Mouse (Mus musculus) cerebellum, postnatal 4 days (tissue): ENCODE data around the gene Zswim3.
A peak's percentile ranks its signal among the peaks of the same experiment; 100 is the strongest.

Experiments
- DNase-seq, 2 experiments: peaks; one replicate each; pipeline ENCODE4 v3.0.0; 2022; ENCODE audit warnings: low spot score in 2 of 2, mixed read lengths in 1 of 2

Gene Zswim3

DNA sequence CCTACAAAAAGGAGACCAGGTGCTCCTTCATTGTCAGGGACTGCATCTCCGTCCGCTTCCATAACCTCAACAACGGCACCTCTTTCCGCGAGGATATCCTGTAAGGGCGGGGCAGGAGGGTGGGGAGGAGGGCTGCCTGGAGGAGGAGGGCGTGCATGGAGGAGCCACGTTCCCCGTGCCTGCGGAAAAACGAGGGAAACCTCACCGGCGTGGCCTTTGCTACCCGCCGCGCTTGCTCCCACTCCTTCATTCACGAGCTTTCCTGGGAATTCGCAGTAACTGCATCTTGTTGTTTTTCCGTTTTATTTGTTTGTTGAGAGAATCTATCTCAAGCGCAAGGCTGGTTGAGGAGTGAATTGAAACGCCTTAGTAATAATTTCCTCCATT, 427 bp downstream of the Zswim3 start:
- no peak for DNase-seq

DNA sequence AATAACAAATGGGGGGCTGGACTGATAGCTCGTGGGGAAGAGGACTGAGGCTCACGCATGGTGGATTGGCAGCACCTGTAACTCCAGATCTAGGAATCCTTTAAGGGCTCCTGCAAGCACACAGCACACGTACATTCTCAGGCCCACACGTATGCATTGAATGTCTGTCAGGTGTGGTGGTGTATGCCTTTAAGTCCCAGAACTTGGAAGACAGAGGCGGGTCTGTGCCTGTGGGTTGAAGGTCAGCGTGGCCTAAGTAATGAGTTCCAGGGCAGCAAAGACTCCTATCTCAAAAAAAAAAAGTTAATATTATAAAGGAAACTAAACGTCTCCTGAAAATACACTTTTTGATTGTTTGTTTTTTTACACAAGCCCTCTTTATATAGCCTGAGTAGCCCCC, 1.7 kb downstream of the Zswim3 start:
- DNase-seq, result no peak

DNA sequence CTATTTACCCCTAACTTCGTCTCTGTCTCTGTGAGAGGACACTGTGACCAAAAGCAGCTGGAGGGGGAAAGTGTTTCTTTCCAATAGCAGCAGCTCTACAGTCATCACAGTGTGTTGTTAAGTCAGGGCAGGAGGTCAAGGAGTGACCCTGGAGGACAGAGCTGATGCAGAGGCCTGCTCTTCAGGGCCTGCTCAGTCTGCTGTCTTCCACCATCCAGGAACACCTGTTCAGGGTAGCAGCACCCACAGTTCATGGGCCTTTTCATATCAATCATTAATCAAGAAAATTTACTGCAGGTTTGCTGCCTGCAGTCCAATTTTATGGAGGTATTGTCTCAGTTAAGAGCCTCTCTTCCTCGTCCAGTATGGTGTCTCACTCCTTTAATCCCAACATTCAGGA, 8.7 kb downstream of the Zswim3 start:
- DNase-seq, result no peak

DNA sequence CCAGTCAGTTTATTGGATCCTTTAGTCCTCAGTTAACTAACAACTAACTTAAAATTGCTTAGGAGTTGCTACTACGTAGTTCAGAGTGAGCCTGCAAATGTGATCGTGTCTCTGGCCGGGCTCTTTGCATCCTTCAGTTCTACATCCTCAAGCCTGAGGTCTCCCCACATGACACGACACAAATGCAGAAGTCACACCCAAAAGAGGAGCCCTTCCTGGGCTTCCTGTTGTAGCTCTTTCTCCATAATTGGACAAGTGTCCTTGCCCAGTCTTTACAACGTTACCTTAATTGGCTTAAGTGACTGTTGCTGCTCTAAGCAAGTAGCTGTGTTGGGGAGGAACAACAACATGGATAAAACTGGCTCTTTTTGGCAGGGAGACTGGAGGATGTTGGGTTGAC, 10.4 kb downstream of the Zswim3 start:
- DNase-seq, result no peak

DNA sequence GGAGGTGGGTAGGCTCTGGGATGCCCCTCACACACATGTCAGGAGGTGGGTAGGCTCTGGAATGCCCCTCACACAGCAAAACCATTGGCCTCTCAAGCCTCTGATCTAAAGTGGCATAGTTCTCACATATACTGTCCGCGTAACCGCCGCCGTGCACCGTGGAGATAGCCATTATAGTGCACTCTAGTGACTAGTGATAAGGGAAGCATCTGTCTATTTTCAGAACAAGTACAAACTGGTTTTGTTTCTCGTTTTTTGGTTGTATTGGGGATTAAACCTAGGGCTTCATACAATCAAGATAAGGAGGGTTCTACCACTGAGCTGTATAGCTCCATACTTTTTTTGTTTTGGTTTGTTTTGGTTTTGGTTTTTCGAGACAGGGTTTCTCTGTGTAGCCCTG, 10.9 kb downstream of the Zswim3 start:
- no peak for DNase-seq

DNA sequence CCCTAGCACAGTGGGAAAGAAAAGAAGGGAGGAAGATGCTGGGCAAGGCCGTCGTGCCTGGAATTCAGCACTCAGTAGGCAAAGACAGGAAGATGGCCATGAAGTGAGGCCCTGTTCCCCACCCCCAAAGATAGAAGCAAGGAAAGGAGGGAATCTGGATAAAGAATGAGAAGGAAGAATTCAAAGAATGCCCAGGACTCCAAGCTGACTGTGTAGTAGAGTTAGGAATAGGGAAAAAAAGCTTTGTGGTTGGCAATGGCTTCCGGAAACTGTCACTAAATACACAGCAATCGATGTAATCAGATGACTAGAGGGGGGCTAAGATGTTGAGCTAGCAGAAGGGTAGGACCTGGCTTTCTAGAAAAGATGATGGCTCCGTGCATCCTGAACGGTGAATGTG, 12.3 kb downstream of the Zswim3 start:
- DNase-seq, result no peak

DNA sequence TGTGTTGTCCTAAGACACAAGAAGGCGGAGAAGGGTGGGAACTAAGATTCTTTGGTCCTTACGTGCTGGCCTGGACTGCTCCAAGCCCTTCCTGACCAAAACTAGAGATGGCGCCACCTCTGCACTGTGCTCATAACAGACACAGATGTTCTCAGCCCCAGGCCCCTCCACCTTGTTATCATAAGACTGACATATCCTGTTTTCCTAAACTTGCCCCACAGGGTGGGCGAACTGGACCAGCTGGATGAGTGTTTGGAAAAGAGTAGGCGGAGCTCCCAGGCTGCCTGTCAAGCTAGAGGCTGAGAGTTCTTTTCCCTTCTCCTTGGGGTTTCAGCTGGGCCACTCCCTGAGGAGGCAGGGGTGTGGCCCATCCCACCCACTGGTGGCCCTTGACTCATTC, 12.8 kb downstream of the Zswim3 start:
- no peak for DNase-seq

DNA sequence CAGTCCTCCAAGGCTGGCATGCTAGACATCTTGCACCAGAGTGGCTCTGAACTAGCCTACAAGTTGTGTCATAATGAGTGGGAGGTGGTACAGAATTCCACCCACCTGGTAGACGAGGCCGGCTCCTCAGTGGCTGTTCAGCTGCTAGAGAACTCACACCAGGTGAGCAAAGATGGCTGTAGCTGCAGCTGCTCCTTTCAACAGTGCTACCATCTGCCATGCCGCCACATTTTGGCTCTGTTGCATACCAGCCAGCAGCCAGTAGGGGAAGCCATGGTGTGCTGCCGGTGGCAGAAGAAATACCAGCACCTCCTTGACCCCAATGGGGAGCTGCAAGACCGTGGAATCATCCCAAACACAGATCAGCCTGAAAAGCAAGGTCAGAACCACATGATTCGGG, 16.2 kb downstream of the Zswim3 start:
- DNase-seq, result no peak

DNA sequence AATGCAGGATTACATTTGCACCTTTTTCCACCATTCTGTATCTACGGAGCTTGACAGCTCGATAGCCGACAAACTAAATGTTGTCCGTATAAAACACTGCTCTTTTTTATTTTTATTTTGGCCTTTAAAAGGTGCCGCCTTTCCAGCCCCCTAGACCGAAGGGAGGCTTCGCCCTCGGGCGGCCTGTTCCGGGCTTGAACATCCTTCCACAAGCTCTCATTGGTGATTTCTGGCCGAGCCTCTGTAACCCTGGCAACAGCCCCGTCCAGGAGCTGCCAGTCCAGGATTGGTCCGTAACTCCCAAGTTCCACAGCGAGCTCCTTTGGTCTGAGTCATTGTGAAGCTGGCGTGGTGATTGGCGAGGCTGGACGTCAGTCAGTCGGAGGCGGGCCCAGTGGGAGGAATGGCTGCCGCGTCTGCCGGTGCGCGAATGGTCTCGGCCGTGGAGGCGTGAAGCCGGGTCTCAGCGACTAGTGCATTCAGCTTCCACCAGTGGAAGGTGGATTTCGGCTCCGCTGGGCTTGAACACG, 17.8 kb downstream of the Zswim3 start, which contains the start of gene Zswim1:
Gene Zswim1, plus strand, starts transcription at position 51 of the 530 bp plus-strand sequence.
- DNase-seq, result peak; percentile 100

DNA sequence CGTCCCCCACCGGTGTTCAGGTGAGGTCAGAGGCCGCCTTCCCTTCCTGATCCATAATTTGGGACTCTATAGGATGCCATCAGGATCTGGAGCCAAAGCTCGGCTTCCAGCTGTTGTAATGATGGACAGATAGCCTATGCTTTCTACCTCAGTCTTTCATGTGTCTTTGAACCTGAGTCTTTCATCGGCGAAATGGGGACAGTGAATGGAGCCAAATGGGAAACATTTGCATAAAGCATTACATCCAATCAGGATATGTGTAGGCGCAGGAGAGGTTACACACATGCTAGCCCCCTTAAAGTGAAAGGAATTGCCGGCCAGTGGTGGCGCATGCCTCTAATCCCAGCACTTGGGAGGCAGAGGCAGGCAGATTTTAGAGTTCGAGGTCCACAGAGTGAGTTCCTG, 18.3 kb downstream of the Zswim3 start:
- DNase-seq, result no peak

DNA sequence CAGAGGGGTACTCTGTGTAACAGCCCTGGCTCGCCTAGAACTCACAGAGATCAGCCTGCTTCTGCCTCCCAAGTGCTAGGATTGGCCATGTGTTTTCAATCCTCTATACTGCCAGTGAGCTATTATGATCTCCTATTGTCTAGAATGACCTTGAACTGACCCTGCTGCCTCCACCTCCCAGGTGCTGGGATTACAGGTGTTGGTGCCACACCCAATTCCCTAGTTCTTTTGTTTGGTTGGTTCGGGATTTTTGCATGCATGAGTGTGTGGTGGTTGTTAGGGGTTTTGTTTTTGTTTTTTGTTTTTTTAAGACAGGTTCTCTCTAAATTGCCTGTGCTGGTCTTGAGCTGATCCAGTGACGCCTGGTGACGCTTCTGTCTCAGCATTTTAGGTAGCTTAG, 19.1 kb downstream of the Zswim3 start:
- DNase-seq, result no peak

DNA sequence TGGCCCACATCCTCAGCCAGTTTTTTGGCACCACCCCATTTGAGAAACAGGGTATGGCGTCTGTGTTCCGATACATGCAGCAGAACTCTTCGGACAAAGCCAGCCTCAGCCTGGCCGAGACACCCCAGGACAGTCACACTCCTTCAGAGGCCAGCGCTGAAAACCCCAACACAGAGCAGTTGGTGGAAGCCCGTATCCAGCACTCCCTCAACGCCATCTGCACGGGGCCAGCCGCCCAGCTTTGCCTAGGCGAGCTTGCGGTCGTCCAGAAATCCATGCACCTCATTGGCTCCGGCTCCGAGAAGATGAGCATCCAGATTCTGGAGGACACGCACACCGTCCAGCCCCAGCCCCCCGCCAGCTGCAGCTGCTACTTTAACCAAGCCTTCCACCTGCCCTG, 20.6 kb downstream of the Zswim3 start:
- no peak for DNase-seq

DNA sequence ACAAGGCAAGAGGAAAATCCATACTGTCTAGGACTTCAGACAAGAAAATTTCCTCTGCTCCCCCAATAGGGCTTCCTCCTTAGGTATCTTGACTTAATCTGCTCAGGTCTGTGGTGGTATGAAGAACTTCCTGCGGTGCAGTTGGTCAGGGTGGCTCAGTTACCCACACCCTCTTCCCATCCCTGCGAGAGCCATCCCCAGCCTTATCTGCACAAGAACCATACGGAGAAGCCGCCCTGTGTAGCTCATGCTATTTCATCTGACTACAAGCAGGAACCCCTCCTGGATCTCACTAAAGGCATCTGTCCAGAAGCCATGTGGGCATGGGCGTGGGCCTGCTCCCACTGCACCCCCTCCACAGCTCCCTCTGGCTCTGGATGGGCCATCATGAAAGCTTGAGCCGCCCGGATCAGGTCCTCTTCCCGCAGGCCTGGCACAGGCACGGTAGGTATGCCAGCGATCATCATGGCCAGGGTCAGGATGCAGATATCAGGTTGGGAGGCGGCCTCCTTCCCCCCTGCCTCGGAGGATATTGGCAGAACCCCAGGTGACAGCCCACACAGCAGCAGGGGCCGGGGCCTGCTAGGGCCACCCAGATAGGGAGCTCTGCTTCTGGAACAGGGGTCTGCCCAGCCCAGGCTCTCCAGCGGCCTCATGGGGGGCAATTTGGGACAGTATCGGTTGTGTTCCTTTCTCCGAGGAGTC, 22.4 kb downstream of the Zswim3 start:
- DNase-seq, result no peak

DNA sequence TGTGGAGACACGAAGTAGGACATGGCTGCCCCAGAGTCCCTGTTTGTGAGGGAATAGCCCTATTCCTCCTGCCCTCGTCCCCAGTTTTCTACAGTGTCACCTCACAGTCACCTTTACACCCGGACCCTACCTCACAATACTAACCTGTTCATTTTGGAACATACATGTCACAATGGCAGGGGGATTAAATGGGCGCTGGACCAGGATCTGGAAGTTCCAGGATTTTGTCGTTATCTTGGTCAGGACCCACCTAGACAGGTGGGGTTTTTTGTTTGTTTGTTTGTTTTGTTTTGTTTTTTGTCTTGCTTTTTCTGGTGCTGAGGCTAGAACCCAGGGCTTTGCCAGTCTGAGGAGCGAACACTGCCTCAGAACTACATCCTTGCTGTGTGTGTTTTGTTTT, 23.5 kb downstream of the Zswim3 start, which contains the start of gene Spata25:
Gene Spata25, minus strand, starts transcription at position 101 of the 400 bp plus-strand sequence.
- no peak for DNase-seq

DNA sequence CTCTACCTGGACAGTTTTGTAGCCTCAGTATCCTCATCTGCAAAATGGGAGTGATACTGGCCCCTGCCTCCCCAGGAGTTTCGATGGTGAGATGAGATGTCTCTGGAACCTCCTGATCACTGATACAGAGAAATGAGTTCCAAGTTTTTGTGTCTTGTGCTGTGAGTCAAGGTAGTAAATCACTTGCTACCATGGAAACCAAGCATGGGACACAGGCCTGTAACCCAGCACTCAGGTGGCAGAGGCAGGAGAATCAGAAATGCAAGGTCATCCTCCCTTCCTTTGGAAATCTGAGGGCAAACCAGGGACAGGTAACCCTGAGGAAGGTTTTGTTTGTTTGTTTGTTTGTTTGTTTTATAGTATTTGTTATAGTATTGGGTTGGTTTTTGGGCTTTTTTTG, 24.2 kb downstream of the Zswim3 start:
- DNase-seq, result no peak

DNA sequence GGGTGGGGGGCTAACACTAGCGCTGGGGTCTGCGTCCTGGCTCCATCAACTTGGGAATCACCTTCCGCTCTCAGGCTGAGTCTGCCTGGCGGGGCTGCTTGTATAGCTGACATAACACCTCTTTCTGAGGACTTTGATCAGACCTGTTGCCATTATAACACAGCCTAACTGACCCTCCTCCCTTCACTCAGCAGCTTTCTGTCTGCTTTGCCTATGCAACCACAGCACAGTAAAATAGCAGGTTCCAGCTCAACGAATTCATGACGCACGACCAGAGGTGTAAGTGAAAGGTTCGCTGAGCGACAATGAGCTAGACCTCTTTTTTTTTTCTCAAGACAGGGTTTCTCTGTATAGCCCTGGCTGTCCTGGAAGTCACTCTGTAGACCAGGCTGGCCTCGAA, 26.1 kb downstream of the Zswim3 start:
- no peak for DNase-seq

DNA sequence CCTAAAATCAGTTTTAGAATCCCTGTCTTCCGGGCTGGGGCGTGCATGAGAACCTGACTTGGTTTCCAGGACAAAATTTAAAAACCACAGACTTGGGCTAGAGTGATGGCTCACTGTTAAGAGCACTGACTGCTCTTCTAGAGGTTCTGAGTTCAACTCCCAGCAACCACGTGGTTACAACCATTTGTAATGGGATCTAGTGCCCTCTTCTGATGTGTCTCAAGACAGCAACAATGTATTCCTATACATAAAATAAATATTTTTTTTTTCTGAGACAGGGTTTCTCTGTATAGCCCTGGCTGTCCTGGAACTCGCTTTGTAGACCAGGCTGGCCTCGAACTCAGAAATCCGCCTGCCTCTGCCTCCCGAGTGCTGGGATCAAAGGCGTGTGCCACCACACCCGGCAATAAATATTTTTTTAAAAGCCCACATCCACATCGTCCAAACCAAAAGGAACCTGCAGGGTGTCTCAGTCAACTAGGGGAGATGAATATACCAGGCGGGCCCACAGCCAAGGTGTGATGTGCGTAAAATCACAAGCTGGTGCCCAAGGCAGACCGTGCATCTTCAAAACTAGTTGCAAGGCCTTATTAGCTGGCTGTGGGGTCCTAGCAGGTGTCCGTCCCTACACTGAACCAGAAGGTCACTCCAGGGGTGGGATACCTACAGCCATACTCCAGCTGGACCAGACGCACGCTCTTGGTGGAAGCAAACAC, 27.3 kb downstream of the Zswim3 start:
- DNase-seq, result peak in 1 of 2 experiments; percentile 39

DNA sequence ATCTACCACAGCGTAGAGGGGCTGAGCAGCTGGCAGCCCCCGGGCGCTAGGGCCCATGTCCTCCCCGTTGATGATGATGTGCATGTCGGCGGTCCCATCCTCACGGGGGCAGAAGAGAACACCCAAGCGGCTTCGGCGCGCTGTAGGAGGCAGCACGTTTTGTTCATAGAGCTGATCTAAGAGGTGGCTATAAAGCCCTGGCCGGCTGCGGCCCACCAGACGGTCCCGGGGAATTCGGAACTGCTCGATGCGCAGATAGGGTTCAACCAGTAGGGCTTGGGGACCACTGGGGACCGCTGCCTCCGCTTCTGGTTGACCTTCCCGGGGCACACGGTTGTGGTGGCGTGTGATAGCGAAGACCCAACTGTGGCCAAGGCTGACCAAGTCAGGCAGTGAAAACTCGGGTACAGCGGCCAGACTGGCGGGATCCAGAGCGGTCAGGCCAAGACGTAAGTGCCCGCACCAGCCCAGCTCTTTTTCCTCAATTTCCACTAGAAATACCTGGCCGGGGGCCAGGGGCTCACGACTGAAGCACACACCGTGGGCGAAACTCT, 27.9 kb downstream of the Zswim3 start, which contains the start of gene Ctsa:
Gene Ctsa, plus strand, starts transcription at position 126 of the 554 bp plus-strand sequence.
- peak; percentile 60 to 67 for DNase-seq

DNA sequence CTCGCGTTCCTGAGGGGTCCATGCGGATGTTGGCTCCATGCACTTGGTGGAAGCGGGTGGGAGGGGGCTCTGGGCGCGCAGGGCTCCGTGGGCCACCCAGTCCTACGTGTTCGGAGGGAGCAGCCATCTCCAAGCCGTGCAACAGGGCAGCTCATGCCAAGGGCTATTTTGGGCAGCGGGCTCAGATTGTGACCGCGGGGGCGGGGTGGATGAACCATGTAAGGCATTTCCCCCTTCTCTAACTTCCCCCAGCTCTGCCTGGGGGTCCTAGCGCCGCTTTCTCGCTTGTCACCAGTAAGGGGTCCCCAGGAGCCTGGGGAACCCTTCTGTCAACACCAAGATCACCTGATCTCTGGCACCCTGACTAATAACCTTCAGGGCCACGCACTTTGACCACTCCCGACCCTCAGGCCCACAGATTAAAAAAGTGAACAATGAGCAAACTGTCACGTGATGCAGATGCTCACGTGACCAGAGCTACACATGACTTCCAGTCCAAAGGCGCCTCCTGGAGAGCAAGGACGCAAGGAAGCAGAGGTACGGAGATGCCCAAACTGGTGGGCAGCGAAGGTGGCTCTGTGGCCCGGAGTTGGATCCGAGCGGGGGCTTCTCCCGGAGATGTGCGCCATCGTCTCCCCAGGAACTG, 28.5 kb downstream of the Zswim3 start, which contains the start of gene Neurl2:
Gene Neurl2, minus strand, starts transcription at position 143 of the 646 bp plus-strand sequence.
- DNase-seq, result peak; percentile 76 to 90

DNA sequence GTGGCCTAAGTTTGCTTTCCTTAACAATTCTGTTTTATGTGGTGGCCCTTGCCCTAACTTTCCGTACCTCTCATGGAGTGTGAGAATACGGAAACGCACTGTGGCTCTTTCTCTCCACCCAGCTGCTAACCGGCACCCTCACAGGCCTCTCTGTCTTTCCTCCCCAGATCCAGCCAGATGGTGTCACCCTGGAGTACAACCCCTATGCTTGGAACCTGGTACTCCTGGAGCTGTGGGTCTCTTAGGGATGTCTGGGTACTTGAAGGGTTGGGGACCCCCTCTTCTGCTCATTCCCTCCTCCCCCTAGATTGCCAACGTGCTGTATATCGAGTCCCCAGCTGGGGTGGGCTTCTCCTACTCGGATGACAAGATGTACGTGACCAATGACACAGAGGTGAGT, 29.6 kb downstream of the Zswim3 start:
- no peak for DNase-seq

DNA sequence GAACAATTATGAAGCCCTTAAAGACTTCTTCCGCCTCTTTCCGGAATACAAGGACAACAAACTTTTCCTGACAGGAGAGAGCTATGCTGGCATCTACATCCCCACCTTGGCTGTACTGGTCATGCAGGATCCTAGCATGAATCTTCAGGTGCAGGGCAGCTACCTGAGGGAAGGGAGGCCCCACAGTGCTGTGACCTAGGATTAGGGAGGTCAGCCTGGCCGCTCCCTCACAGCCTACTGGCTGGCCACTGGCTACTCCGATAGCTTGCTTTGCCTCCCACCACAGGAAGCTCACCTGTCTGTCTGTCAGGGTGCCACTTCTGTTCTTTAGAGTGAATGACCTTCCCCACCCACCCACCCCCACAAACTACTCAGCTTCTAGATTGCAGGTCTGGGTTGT, 30.3 kb downstream of the Zswim3 start:
- no peak for DNase-seq

DNA sequence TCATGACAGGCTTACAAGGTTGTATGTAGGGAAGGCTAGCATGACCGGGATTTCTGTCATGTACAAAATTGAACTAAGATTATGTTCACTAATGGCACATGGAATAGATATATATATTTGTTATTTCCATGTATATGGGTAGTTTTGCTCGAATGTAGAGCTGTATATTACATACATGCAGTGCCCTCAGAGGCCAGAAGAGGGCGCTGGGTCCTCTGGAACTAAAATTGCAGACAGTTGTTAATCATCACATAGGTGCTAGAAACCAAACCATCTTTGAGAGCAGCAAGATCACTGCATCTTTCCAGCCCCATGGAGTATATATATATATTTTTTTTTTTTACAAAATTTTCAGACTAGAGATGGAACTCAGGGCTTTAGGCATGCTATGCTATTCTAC, 40.9 kb downstream of the Zswim3 start:
- no peak for DNase-seq
